Mouse (Mus musculus) ovary, postnatal 36 days (tissue): ENCODE results near the gene Sdhc.
"Not testable (repeated sequence)": the region's sequence is repeated elsewhere in the genome, so short reads cannot be mapped to it uniquely, and the experiment has no call there.

ENCODE experiments used
- DNase-seq: peaks from one replicate; pipeline ENCODE4 v3.0.0; 2022; ENCODE audit warnings: low spot score, mixed read lengths

Gene Sdhc

GRCm38 (mm10) chr1:171168906-171169305 lies 18.5 kb upstream of the Sdhc start:
- no peak for DNase-seq

- DNase-seq: no peak
Observed at GRCm38 (mm10) chr1:171165629-171166345, 15.4 kb upstream of the Sdhc start.

GRCm38 (mm10) chr1:171164258-171164657 lies 13.9 kb upstream of the Sdhc start:
- DNase-seq: no peak

GRCm38 (mm10) chr1:171162526-171162925 lies 12.1 kb upstream of the Sdhc start:
- no peak for DNase-seq

- DNase-seq: peak; percentile 41
Observed at GRCm38 (mm10) chr1:171159485-171159975, 9.1 kb upstream of the Sdhc start.

GRCm38 (mm10) chr1:171157965-171158364 lies 7.6 kb upstream of the Sdhc start:
- no peak for DNase-seq

- no peak for DNase-seq
Observed at GRCm38 (mm10) chr1:171156644-171157043, 6.2 kb upstream of the Sdhc start.

DNA sequence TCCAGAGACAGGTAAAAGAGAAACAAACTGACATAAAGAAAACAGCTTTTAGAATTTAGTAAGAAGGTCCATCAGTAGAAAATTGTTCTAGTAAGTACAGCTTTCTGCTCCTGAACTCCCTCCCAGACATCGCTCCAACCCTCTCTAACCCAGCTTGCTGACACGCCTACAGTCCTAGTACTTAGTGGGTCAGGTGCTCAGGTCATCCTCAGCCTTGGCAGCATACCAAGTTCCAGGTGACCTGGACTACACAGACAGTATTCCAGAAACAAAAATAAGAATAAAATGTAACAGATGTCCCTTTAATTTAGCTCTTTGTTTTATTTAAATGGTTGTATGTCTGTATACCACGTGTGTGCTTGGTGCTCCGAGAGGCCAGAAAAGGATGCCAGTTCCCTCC lies 1.6 kb upstream of the Sdhc start:
- no peak for DNase-seq

- DNase-seq: peak; percentile 22
Observed at GRCm38 (mm10) chr1:171150838-171151391, 512 bp upstream of the Sdhc start.

DNA sequence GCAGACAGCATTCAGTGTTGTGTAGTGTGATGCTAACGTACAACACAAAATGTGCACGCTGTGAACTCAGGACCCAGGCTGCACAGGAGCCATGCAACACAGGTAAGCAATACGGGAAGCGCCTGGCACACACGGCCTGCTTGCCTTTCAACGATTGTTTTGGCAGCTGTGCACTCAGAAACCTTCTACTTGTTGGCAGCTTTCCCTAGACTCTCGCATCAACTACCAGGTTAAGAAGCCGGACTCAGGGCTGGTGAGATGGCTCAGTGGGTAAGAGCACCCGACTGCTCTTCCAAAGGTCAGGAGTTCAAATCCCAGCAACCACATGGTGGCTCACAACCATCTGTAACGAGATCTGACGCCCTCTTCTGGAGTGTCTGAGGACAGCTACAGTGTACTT lies 7.4 kb downstream of the Sdhc start:
- DNase-seq: not testable (repeated sequence)

DNA sequence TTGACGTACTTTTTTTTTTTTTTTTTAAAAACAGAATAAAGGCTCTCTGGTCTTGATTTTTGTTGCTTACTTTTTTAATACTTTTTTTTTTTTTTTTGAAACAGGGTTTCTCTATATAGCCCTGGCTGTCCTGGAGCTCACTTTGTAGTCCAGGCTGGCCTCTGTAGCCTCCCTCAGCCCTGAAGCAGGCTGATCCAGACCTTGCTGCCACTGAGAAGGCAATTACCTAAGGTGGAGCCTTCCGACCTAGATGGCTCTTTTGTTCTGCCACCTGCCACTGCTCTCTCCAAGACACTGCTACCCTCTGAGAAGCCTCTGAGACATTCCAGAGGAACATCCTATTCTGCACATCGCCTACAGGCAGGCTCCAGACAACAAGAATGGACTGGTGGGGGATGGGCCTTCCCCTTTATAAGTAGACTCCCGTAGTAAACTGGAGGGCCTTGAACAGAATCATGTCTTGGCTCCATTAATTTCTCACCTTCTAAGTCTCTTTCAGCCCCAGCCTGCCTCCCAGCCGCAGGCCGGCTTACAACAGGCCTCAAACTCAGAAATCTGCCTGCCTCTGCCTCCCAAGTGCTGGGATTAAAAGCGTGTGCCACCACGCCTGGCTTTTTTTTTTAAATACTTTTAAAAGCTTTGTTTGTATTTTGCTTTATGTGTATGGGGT lies 12.8 kb downstream of the Sdhc start:
- DNase-seq: not testable (repeated sequence)

DNA sequence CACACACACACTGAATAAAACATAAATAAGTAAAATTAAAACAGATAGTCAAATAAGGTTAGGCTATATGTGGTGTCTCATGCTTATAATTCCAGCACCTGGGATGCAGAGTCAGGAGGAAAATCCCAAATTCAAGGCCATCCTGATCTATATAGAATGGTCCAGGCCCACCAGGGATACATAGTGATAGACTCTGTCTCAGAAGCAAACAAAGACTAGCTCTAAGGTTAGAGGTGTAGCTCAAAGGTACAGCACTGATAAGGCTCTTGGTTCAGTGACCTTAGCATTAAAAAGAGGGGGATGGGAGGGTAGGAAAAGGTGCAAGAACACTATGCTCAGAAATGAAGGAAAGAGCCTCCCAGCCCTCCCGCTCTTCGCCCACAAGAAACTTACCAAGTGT lies 14.8 kb downstream of the Sdhc start:
- no peak for DNase-seq

GRCm38 (mm10) chr1:171130971-171131370 lies 19.4 kb downstream of the Sdhc start:
- no peak for DNase-seq

GRCm38 (mm10) chr1:171129251-171129650 lies 21.2 kb downstream of the Sdhc start:
- peak; percentile 10 for DNase-seq

- DNase-seq: no peak
Observed at GRCm38 (mm10) chr1:171124398-171124797, 26.0 kb downstream of the Sdhc start.

DNA sequence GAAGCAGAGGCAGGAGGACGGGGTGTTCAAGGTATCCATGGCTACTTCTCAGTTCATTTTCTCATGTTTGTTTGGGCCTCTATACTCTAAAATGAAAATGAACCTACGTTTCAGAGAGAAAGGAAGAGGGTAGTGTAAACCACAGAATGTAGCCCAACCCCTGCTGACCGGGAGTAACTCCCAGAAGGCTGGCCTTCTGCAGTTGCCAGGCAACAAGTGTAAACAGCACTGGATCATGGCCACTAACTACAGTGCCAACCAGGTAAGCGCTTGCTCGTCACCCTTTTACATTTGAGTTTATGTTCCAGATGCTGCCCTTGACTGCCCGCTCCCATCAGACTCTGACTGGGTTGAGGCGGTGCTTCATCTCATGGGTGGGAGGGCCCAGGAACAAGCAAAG lies 27.5 kb downstream of the Sdhc start:
- peak; percentile 24 for DNase-seq

DNA sequence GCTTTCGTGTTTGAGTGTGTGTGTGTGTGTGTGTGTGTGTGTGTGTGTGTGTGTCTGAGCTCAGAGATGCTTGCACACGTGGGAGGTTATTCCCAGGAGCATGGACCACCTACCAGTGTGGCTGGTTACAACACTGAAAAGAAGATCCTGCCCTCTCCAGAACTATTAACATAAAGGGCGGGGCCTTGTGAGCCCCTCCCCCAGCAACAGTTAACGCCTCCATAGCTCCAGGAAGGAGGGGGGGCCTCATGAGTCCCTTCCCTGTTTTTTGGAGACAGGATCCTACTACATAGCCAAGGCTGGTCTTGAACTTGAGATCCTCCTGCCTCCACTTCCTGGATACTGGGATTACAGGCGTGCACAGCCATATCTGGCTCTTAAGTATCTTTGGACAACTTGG lies 28.6 kb downstream of the Sdhc start:
- DNase-seq: no peak

GRCm38 (mm10) chr1:171120893-171121292 lies 29.5 kb downstream of the Sdhc start:
- no peak for DNase-seq

DNA sequence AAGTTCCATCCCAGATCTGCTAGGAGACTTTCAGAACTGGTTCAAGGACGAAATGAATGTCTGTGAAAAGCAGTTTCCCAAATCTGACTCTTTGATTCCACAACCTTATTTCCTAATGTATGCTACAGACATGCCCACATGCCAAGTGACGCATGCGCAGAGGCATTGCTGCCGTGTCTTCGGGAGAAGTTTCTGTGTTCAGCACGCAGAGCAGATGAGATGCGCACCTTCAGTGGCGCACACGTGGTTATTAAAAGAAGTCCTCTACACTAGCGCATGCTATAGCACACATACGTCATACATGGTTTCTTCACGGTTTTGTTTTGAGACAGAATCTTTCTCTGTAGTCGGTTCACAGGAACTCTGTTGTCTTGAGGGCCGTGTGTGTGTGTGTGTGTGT lies 31.0 kb downstream of the Sdhc start:
- DNase-seq: no peak

GRCm38 (mm10) chr1:171118996-171119395 lies 31.4 kb downstream of the Sdhc start:
- DNase-seq: no peak

DNA sequence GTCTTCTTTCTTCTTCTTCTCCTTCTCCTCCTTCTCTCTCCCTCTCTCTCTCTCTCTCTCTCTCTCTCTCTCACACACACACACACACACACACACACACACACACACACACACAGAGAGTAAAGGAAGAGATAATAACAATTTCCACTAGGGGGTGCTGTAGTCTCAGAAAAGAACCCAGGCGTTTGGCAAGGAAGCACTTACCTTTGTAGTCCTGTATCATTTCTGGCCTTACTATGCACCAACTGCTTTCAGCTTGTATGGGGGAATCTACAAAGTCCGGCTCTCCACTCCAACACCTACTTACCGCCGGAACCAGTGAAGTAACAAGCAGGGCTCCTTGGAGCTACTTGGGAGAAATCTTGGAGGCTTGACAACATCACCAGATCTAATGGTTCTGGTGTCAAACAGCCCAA lies 32.1 kb downstream of the Sdhc start:
- DNase-seq: no peak

DNA sequence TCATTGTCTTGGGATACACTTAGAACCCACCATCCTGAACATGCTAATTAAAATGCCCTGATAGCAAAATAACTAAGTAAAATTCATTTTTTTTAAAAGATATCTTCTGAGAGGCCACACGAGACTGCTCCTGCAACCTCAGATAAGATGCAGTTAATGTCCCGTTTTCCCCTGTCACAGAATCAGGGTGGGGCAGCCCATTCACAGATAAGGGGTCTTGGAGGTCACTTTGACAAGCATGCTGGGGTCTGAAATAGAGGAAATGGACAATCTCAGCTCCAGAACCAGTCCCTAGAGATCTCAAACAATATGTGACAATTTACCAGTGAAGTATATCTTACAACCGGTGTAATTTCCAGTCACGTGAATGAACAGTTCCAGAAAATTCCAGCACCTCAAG lies 34.1 kb downstream of the Sdhc start:
- DNase-seq: no peak

- peak; percentile 82 for DNase-seq
Observed at GRCm38 (mm10) chr1:171113873-171114299, 36.5 kb downstream of the Sdhc start, which contains the start of gene Cfap126. Gene Cfap126 (plus strand): TSS chr1:171113918.
